Mouse (Mus musculus) gastrocnemius, postnatal 10 days (tissue): ENCODE results near the gene Snd1. TPM values are rescaled to one million over a fixed set of nuclear protein-coding genes. Genes with fewer than 3 reads are reported as not detected.

Source experiments
- DNase-seq: peaks from one replicate; pipeline ENCODE4 v3.0.0; 2021; ENCODE audit warnings: mixed read lengths
- total RNA-seq, 2 experiments: library from RNA; stranded (reverse); gene quantifications; 2 replicates each; pipeline ENCODE4 v1.2.3; 2021

The Snd1 gene
- total RNA-seq, 2 experiments from 2014 or later: 56.2 to 65.2 TPM

DNA sequence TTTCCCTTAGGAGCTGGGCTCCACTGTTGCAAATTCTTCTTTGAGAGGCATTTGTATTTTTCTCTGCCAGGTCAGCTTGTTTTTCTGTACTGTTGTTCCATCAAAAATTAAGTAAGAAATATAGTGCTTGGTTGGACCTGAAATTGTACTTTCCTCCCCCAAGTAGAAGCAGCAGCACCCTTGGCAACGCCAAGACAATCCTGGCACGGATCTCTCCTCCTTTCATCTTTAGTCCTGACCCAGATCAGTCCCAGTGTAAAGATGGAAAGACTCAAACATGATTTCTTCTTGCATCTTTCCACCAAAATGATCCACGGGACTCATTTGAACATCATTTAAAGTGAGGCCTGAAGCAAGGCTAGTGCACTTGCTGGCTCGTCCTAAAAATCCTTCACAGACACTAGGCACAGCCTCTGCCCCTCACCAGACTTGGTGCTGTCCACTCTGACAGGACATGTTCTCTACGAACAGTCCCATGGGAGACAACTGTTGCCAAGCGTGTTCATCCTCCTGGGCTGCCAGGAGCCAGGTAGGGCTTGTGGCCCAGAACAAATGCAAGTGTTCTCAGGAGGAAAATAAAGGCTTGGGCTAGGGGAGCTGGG, 328.8 kb downstream of the Snd1 start:
- no peak for DNase-seq

DNA sequence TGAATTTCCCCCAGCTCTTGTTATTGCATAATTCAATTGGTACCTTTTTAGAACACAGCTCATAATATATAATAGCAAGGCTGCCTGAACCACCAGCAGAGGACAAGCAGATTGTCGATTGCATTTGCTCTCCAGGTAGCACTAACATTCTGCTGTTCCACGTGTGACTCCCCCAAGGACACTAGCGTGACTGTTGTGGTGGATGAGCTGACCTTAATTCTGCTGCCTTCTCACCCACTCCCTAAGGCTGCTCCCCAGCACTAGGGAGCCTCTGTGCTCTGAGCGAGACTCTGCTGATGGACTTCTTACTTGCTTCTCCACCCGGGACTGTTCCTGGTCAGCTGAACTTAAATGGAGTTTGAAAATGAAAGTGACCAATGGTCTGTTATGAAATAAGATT, 329.8 kb downstream of the Snd1 start:
- DNase-seq: no peak

DNA sequence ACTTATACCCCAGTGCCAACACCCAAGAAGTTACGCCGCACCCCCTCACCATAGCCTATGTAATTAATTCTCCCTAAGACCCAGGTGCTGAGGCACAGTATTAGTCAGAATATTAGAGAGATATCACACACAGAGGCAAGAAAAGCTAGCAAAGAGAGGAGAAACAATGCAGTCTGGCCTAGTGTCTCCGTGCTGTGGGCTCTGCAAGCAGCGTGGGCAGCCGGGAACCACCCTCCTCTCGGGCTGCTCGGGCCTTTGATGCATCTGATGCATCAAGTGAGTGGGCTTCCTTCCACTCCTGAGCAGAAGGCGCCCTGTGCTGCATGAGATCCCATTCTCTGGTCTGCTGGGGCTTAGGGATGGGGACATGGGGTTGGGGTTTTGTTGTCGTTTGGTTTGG, 338.1 kb downstream of the Snd1 start:
- DNase-seq: no peak

DNA sequence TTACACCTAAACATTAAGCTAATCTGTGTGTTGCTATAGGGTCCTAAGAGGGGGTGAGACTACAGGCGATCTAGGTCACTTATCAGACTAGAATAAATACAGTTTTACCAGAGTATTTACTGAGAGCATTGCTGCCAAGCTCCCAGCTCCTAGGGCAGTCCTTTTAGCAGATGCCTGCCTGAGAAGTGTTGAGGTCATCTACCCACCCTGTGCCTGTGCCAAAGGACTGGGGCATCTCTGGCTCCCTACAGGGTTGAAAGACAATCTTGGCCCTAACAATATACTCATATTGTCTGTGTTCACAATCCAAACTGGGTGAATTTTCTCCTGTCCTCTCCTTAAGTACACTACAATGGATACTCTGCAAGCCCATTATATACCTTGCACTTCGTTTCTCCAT, 340.0 kb downstream of the Snd1 start:
- no peak for DNase-seq

DNA sequence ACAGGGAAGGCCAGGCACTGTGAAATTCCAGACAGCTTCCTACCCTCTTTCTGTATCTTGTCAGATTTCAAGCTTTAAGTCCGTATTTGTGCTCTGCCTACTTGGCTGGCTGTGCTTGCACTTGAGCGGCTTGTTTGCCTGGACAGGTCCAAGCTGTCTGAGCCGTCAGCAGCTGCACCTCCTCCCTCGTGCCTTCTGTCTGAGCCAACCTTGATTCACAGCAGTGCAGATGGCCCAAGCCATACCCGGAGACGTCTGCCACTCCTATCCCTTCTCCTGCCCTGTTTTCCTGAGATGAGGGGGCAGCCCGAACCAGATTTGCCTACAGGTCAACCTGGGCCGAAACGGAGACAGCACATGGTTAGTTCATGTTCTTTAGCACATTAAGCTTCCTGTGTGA, 342.1 kb downstream of the Snd1 start:
- DNase-seq: no peak

DNA sequence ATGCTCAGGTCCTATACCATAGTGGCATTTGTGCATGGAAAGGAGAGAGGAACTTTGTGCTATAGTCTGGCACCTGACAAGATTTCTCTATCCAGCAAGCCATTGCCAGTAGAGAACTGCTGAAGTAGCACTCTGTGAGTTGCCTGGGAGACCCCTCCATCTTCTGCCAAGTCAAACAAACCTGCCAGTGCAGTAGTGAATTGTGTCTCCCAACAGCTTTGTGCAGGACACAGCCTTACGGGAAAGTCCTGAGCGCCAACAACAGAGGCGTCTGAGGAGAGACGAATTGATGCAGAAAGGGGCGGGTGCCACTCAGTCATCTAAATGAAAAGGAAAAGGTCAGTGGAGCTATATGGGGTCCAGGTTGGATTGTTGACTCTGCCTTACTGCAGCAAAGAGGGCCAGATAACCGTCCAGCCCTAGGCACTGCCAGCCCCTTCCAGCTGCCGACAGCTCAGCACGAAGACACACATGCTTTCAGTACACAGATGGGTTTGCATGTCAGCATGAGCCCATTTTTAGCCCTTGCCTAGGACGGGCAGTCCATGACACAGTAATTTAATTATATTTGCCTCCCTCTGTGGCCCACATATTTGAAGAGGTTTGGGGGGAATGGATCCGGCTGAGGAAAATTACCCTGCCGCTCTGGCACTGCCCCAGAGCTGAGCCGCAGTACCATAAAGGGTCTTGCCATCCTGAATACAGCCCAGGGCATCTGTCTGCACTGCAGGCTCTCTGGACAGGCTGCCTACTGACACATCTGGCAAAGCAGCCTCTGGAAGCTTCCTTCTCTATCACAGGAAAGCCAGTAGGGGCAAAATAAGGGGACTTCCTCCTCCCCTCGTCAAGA, 344.8 kb downstream of the Snd1 start:
- DNase-seq: no peak

DNA sequence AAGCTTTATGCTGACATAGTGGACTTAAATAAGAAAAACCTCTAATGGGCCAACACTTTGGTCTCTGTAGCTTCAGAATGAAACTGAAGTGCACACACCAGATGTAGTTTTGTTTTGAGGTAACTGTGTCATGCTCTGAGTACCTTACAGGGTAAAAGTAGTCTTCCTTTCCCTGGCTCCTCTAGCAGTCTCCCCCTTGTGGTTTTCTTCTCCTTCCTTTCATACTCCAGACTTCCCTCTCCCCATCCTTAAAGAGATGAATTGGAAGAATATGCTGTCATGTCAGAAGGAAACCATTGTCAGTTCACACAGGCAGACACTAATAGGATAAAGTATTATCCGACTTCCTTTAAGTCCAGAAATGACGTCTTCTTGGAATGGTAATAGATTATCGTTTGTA, 347.4 kb downstream of the Snd1 start:
- no peak for DNase-seq

DNA sequence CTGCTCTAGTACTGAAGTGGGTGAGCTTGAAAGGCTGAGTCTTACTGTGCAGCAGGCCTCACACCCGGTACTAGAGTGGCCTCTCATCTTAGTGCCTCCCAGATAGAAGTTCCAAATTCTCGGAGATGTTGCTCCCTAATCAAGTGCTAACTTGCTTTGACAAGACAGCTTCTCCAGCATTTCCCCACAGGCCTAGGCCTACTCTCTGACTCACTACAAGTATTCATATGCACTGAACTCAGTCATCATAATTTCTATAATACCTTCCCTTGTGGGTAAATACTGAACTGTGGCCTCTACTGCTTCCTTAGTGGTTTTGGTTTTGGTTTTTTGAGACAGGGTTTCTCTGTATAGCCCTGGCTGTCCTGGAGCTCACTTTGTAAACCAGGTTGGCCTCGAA, 348.4 kb downstream of the Snd1 start:
- no peak for DNase-seq

DNA sequence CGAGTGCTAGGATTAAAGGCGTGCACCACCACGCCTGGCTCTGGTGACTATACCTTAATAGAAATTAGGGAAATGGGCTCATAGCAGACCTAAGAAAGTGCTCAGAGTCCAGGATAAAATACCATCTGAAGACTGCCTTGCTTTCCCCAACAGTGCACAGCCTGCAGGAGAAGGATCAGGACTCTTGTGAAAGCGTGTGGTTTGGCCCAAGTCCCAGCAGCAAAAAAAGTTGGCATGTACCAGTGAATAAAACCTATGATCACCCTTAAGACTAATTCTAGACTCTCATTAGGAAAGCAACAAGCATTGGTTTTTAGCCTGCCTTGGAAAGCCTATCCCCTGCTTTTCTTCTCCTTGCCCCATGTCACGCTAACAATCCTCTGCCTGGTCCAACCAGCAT, 348.9 kb downstream of the Snd1 start:
- DNase-seq: no peak

DNA sequence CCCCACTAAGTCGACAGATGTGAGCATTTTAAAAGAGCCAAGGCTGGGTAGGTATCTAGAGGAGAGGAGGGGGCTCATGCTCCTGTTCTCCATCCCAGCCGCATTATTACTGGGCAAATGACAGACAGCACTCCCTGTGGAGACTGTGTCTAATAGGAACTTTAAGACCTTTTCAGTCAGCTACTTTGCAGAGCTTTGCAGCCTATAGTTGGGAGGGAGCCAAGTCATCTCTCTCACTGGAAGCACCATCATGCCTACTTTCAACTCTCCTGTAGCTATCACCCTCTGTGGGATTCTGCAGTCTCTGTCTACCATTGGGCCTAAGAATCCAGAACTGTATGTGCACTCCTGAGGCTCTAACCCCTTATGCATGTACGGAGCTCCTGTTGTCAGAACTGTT, 351.0 kb downstream of the Snd1 start:
- DNase-seq: no peak

DNA sequence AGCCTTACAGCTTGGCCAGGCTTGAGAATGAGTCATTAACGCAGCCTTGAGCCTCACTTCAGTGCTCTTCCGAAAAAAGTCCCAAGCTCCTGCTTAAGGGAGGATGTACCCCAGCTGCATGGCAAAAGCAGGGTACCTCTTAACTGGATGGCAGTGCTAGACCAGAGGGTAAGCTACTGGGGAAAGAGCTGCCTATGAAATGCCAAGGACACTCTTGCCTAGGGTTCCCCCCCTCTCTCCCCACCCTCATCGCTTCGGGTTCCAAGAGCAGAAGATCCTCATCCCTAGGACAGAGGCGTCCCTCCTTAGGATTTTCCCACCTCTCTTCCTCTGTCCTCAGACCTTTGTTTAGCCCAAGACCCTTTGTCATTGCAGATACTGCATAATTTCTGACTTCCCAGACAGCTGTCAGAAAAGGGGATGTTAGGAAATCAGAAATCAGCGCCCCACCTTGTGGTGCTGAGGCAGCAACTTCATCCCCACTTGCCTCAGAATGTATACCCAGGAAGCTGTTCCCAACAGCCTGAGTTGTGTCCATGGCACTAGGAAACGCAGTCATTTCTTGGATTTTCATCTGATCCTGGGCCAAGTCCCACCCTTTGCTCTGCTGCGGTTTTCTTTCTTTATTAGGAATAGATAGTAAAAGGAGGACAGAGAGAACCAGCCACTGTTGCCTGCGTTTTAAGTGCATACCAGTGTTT, 351.9 kb downstream of the Snd1 start:
- no peak for DNase-seq

DNA sequence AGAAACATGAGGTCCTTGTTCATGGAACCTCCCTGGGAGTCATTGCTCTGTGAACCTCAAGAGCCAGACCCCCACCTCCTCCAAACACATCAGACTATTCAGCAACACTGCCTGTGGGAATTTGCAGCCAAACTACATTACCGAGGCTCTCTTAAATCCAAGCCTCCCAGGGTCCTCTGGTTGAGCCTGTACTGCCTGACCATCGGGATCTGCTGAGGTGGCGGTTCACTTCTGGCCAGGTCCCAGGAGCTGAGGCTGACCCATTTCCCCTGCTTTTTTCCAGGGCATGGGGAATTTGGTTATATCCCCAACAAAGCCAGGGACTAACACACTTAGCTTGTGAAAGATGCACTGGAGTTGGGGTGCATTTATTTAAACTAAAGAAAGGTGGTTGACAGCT, 352.6 kb downstream of the Snd1 start:
- DNase-seq: no peak

DNA sequence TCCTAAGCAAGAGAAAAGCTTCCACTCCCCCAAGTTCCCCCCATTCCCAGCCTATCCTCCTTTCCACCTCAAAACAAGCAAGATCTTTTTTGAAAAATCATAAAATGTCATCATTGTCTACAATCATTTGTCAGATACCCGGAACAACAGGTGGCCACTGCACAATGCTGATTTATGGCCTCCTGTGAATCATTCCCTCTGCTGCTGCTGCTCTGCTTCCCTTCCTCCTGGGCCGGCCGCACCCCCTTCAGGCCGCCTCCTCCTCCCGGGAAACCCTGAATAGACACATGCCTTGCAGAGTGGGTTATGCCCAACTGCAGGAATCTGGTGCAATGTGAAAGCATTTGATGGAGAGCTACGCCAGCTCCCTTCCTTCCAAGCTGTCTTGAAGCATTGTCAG, 353.7 kb downstream of the Snd1 start:
- DNase-seq: no peak

DNA sequence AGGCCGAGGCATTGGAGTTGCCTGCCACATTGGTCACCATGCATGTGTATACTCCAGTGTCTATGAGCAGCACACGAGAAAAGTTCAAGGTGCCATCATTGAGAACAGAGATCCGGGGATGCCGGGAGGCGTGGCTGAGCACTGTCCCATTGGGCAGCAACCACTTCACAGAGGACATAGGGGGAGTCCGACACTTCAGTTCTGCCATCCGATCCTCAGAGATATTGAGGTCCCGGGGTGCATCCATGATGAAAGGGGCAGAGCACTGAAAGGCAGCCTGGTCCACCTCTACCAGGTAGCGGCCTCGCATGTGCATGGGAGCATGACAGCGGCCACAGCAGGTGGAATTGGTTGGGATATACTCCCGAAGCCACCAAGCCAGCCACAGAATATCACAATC, 355.4 kb downstream of the Snd1 start:
- no peak for DNase-seq

DNA sequence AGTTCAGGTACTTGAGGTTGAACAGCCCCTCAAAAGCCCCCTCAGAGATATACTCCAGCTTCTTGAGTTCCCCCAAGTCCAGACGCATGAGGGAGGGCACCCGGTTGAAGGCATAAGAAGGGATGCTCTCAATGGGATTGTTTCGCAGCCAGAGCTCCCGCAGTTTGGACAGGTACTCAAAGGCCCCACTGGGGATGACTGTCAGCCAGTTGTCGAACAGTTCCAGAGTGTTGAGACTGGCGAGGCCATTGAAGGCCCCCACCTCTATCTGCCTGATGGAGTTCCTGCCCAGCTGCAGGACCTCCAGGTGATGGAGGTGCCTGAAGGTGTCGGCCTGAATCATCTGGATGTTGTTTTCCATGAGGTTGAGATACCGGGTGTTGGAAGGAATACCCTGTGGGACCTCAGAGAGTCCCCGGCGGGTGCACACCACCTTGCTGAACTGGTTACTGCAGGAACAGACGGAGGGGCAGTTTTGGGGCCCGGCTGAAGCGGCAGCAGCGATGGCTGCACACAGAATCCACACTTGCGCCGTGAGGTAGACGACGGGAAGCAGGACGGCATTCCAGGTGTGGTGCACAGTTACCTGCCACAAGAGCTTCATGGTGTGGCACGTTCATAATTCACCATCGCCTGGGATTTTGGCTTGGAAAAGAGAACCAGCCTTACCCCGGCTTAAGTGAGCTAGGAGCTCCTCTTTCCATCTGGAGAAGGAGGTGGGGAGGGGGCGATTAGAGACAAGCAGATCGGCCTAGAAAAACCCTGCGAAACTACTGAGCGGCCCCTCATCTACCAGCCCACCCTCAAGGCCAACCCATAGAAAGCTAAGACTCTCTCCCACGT, 356.3 kb downstream of the Snd1 start, which contains the start of gene Lrrc4:
Gene Lrrc4 (minus strand): TSS at position 737 of the 843 bp plus-strand sequence.
- no peak for DNase-seq

DNA sequence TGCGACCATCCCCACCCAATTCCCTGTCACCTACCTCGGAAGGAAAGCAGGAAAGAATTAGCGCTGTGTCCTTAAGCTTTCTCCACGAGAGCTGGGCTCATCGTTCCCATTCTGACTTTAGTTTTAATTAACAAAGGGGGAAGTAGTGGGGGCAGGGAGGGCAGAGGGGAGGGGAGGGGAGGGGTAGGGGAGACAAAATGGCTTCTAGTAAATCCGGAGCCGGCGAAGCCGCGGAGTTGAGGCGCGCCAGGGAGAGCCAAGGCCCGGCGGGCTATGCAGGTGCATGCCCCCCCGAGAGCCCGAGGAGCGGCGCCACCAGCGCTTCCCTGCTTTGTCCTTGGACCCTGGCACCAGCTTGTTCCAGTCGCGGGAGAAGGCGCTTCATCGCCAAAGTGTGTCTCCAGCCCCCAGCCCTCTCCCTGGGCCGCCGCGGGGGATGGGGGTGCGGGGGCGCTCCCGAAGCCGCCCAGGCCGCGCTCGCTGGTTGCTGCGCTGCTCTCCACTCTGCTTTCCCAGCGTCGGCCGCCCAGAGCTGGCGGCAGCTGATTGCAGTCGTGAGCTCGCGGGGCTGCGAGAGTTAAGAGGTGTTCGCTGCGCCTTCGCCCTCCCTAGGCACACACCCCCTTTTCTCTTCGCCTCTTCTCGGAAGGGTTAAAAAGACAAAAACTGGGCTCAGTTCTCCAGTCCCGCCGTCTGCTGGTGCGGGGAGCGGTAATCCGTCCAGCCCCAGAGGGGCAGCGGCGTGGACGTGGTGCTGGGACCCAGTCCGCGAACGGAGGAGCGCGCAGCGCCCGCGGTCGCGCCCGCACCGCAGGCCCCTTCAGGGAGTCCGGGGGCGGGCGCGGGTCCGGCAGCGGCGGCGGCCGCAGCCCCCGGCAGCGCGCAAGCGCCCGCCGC, 357.2 kb downstream of the Snd1 start:
- peak; percentile 48 for DNase-seq

DNA sequence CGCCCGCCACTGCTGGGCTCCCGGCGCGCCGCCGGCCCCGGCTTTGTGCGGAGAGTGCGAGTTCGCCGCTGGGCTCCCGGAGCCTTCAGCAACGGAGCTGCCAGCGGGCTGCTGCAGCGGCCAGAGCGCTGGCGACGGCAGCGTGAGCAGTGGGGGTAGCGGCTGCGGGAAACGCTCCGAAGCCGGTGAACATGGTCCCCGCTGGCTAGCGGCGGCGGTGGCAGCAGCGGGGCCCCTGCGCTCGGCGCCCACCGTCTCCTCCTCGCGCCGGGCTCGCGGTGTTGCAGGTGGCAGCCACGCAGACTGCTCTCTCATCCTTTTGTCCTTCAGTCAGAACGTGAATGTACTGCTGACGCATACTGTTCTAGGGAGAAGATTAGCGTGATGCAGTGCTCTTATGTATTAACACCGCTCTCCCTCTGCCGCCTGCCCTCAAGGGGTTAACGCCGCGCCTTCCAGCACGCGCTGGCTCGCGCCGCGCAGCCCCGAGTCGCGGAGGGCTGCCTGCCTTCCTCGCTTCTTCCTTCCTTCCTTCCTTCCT, 357.9 kb downstream of the Snd1 start:
- peak; percentile 40 for DNase-seq

DNA sequence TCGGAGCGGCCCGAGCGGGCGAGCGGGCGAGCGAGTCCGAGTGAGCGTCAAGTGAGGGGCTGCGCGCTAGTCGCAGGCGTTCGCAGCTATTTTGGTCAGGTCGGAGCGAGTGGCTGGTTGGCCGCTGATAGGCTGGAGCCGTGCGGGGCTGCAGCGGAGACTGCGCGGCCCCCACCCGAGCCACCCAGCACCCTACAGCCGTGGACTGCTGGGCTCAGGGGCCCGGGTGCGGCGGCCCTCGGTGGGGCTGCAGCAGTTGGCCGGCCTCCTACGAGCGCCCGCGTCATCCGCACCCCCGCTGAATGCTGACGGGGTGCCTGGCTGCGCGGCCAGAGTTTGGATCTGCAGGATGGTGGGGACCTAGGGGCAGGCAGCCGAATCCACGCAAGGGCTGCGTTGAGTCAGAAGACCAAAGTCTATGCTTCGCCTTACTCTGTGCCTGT, 358.5 kb downstream of the Snd1 start:
- DNase-seq: peak; percentile 45

DNA sequence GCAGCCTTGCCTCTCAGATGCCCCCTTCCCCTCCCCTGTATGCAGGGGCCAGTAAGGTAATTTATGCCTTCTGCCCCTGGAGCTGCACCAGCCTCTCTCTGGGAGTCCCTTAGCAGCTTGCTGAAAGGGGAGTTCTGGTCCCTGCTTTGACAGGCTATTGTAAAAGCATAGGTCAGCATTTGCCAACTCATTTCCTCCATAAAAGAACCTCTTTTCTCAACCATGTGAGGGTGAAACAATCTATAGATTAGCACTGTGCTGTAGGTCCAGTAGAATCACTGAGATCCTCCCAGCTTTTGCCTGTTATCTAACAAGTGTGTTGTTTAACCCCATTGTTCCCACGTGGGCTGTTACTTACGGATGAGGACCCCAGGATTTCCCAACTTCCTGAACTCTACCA, 359.1 kb downstream of the Snd1 start:
- no peak for DNase-seq

DNA sequence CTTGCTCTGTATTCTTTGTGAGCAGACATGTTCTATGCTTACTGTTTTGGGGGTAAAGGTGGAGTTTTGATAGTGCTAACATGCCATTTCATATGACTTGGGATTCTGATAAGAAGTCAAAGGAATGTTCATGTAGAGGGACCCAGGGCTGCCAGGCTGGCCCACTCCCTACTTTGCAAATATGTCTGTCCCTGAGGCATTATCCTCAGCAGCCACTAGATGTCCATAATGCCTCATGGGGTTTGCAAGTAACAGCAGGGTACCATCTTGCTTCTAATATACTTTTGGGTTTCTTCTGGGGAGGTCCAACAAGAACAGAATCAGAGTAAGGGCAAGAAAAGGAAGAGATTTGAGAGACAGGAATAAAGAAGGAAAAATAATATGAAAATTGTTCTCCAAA, 361.7 kb downstream of the Snd1 start:
- DNase-seq: no peak

DNA sequence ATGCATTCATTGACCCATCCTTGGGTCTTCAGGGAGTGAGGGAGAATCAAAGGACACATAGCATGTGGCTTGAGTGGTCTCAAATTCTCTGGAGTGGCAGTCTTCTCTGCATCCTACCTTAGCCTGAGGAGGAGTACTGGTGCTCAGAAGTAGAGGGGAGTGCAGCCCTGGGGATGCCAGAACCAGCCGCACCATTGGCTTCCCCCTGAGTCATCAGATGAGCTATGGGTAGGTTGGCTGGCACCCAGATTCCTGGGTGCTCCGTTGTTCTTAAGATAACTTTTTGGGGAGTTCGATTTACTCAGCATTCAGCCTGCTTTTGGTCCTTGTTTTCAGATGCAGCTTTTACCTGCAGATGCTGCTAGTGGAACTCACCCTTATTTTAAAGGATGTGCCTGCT, 366.6 kb downstream of the Snd1 start:
- no peak for DNase-seq
